In the genomic region with DNA sequence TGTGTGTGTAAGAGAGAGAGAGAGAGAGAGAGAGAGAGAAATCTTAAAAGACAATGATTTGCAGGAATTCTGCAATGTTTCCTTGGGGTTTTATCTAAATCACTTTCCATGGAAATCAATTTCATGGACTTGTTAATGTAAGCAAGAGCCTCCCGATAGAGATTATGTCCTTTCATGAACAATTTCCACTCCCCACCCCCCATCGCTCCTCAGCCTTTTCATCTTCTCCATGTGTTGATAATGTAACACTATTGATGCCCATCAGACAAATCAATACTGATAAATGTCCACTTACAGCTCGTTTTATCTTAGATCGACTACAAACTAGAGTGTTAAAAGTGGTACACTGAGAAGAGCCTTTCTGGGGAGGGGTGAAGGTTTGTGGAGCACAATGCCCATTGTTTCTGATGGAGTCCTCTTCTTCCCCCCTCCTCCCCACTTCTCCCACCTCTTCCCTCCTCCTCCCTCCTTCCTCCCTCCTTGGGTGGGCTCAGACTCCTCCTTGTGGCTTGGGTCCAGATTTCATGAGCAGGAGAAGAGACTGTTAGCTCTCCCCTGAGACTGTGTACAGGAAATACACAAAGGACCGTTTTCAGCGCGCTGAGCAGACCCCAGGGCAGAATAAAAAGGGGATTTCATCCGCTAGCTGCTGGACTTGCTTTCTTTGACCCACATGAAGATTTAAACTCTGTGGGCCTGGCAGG, we compare ENCODE assay signal across 14 mouse cellular contexts.
A peak's percentile ranks its signal among the peaks of the same experiment; 100 is the strongest.
DNase-seq lines count a peak whose midpoint lies in the region; ATAC-seq and TF ChIP-seq lines count a peak whose summit lies in the region.
"Had no signal": no experiment of that assay in that cellular context is flagged by ENCODE, and none has a peak within 500 bp of the region (broad histone marks: within the 10 kb centered on the region; RNA-seq: fewer than 3 reads in every experiment).

No protein-coding gene starts in this region.

- no peak overlapping the region for H3K4me3 ChIP-seq in intestine, embryonic 14.5 days (ENCODE audit: low read depth, low read length)
- H3K4me3 ChIP-seq in intestine, embryonic 16.5 days (ENCODE audit: low read length) = no peak overlapping the region
- H3K4me3 ChIP-seq in neural tube, embryonic 11.5 days (ENCODE audit: low read depth, low read length) = no peak overlapping the region
- no peak overlapping the region for H3K4me3 ChIP-seq in hindbrain, postnatal 0 days (ENCODE audit: low read length)
- H3K4me3 ChIP-seq in liver, embryonic 11.5 days (ENCODE audit: low read depth, low read length) = no peak overlapping the region
- H3K4me3 ChIP-seq: embryonic facial prominence, embryonic 15.5 days; liver, embryonic 15.5 days had no signal

- H3K4me1 ChIP-seq in intestine, embryonic 14.5 days (replicated peaks; ENCODE audit: control insufficient read depth, insufficient read depth, low read length) = peaks cover 36% of the 10 kb centered on the region
- peaks cover 3% of the 10 kb centered on the region for H3K4me1 ChIP-seq in intestine, embryonic 16.5 days (ENCODE audit: control insufficient read depth, insufficient read depth, low read length)
- peaks cover 5% of the 10 kb centered on the region; the same call in 1 of the 2 replicates for H3K4me1 ChIP-seq in neural tube, embryonic 11.5 days (ENCODE audit: control insufficient read depth, insufficient read depth, low read length)
- peaks cover 7% of the 10 kb centered on the region; the same call in 1 of the 2 replicates for H3K4me1 ChIP-seq in hindbrain, postnatal 0 days (ENCODE audit: insufficient read depth, low read length)
- H3K4me1 ChIP-seq in liver, embryonic 11.5 days (replicated peaks; ENCODE audit: control insufficient read depth, insufficient read depth, low read length) = no peaks in the 10 kb centered on the region
- H3K4me1 ChIP-seq: liver, embryonic 15.5 days had no signal

- H3K9ac ChIP-seq in intestine, embryonic 14.5 days (ENCODE audit: low read length) = no peak overlapping the region
- H3K9ac ChIP-seq in intestine, embryonic 16.5 days (ENCODE audit: low read depth, low read length) = no peak overlapping the region
- H3K9ac ChIP-seq in neural tube, embryonic 11.5 days (ENCODE audit: low read length) = no peak overlapping the region
- no peak overlapping the region for H3K9ac ChIP-seq in hindbrain, postnatal 0 days (replicated peaks; ENCODE audit: low read length)
- H3K9ac ChIP-seq in liver, embryonic 11.5 days (ENCODE audit: low read depth, low read length) = no peak overlapping the region
- H3K9ac ChIP-seq: embryonic facial prominence, embryonic 15.5 days; liver, embryonic 15.5 days had no signal

- WGBS in intestine, embryonic 14.5 days = 31% methylated on average over 8 of the region's 8 CpGs
- 36% methylated on average over 8 of the region's 8 CpGs for WGBS in intestine, embryonic 16.5 days
- 32% methylated on average over 8 of the region's 8 CpGs for WGBS in neural tube, embryonic 11.5 days
- 21% methylated on average over 8 of the region's 8 CpGs for WGBS in hindbrain, postnatal 0 days
- 60% methylated on average over 8 of the region's 8 CpGs for WGBS in liver, embryonic 11.5 days

- H3K9me3 ChIP-seq in intestine, embryonic 14.5 days (ENCODE audit: control insufficient read depth, low read length) = no peaks in the 10 kb centered on the region
- H3K9me3 ChIP-seq in intestine, embryonic 16.5 days (ENCODE audit: control insufficient read depth, low read length) = no peaks in the 10 kb centered on the region
- H3K9me3 ChIP-seq in neural tube, embryonic 11.5 days (ENCODE audit: control insufficient read depth, low read length) = no peaks in the 10 kb centered on the region
- no peaks in the 10 kb centered on the region for H3K9me3 ChIP-seq in hindbrain, postnatal 0 days (ENCODE audit: low read length)
- no peaks in the 10 kb centered on the region for H3K9me3 ChIP-seq in liver, embryonic 11.5 days (ENCODE audit: control insufficient read depth, low read length)
- H3K9me3 ChIP-seq: embryonic facial prominence, embryonic 15.5 days; liver, embryonic 15.5 days had no signal

- TF ChIP-seq CTCF in hindbrain, postnatal 0 days (IDR thresholded peaks at IDR 0.05; ENCODE audit: low read depth) = peak; percentile 25; the same call in 1 of the 2 replicates

- H3K4me2 ChIP-seq in intestine, embryonic 14.5 days (ENCODE audit: low read length) = no peak overlapping the region
- H3K4me2 ChIP-seq in intestine, embryonic 16.5 days (ENCODE audit: low read depth, low read length) = no peak overlapping the region
- H3K4me2 ChIP-seq in neural tube, embryonic 11.5 days (ENCODE audit: low read depth) = no peak overlapping the region
- H3K4me2 ChIP-seq in hindbrain, postnatal 0 days (ENCODE audit: low read depth, low read length) = no peak overlapping the region
- no peak overlapping the region for H3K4me2 ChIP-seq in liver, embryonic 11.5 days
- H3K4me2 ChIP-seq: embryonic facial prominence, embryonic 15.5 days; liver, embryonic 15.5 days had no signal

- no peak; the same call in 1 of the 2 replicates for ATAC-seq in intestine, embryonic 14.5 days (replicated peaks; ENCODE audit: low FRiP score, low TSS enrichment, low read depth)
- ATAC-seq in intestine, embryonic 16.5 days = no peak
- ATAC-seq in neural tube, embryonic 11.5 days (ENCODE audit: insufficient read depth, low FRiP score, low TSS enrichment) = 0 out of 2 replicates have a peak, but pooled peaks have one; percentile 27
- peak; percentile 32; the same call in 1 of the 2 replicates for ATAC-seq in hindbrain, postnatal 0 days
- ATAC-seq in liver, embryonic 11.5 days (replicated peaks; ENCODE audit: low FRiP score) = no peak

- 0 out of 2 replicates have a peak overlapping the region, but pooled peaks have one; percentile 8 for H3K27ac ChIP-seq in intestine, embryonic 14.5 days (ENCODE audit: low read depth)
- no peak overlapping the region for H3K27ac ChIP-seq in intestine, embryonic 16.5 days (ENCODE audit: low read length)
- H3K27ac ChIP-seq in neural tube, embryonic 11.5 days (ENCODE audit: low read depth, low read length) = no peak overlapping the region
- H3K27ac ChIP-seq in hindbrain, postnatal 0 days = no peak overlapping the region
- H3K27ac ChIP-seq in liver, embryonic 11.5 days (ENCODE audit: low read depth, low read length) = no peak overlapping the region
- H3K27ac ChIP-seq: embryonic facial prominence, embryonic 15.5 days; liver, embryonic 15.5 days had no signal

- H3K36me3 ChIP-seq in intestine, embryonic 14.5 days (ENCODE audit: control insufficient read depth, insufficient read depth, low read length) = no peaks in the 10 kb centered on the region
- H3K36me3 ChIP-seq in intestine, embryonic 16.5 days (ENCODE audit: control insufficient read depth, insufficient read depth, low read length) = no peaks in the 10 kb centered on the region
- no peaks in the 10 kb centered on the region for H3K36me3 ChIP-seq in neural tube, embryonic 11.5 days (ENCODE audit: control insufficient read depth, insufficient read depth, low read length)
- H3K36me3 ChIP-seq in hindbrain, postnatal 0 days (ENCODE audit: insufficient read depth, low read length) = no peaks in the 10 kb centered on the region
- no peaks in the 10 kb centered on the region for H3K36me3 ChIP-seq in liver, embryonic 11.5 days (ENCODE audit: control insufficient read depth, insufficient read depth, low read length)
- H3K36me3 ChIP-seq: embryonic facial prominence, embryonic 15.5 days; liver, embryonic 15.5 days had no signal

- no peaks in the 10 kb centered on the region for H3K27me3 ChIP-seq in intestine, embryonic 14.5 days (replicated peaks; ENCODE audit: control insufficient read depth, insufficient read depth, low read length)
- H3K27me3 ChIP-seq in intestine, embryonic 16.5 days (replicated peaks; ENCODE audit: control insufficient read depth, insufficient read depth, low read length) = no peaks in the 10 kb centered on the region
- no peaks in the 10 kb centered on the region for H3K27me3 ChIP-seq in neural tube, embryonic 11.5 days (ENCODE audit: control insufficient read depth, insufficient read depth, low read length)
- H3K27me3 ChIP-seq in hindbrain, postnatal 0 days (ENCODE audit: insufficient read depth, low read length) = no peaks in the 10 kb centered on the region
- no peaks in the 10 kb centered on the region for H3K27me3 ChIP-seq in liver, embryonic 11.5 days (replicated peaks; ENCODE audit: control insufficient read depth, insufficient read depth, low read length)
- H3K27me3 ChIP-seq: embryonic facial prominence, embryonic 15.5 days; liver, embryonic 15.5 days had no signal

- DNase-seq in intestine, embryonic 14.5 days (ENCODE audit: low spot score) = no peak
- peak; percentile 40 for DNase-seq in neural tube, embryonic 11.5 days (ENCODE audit: low spot score)
- DNase-seq in neural tube, embryonic 10.5 days (ENCODE audit: extremely low spot score, low spot score) = no peak
- peak; percentile 62 for DNase-seq in hindbrain, postnatal 0 days (ENCODE audit: low spot score)
- DNase-seq in retina, postnatal 1 day = peak; percentile 67
- DNase-seq in liver, embryonic 11.5 days (ENCODE audit: low spot score) = no peak
- no peak for DNase-seq in cerebellum, adult 8-10 months
- DNase-seq: cerebellum, adult 9-10 months; heart, adult 11 months; kidney, adult 18-20 months; right cerebral cortex, postnatal 4 days had no signal

Comparison
In these comparisons a context has a peak if more than half of its experiments do, and no peak if none do; other contexts are left out.
1. DNase-seq: peak in neural tube, embryonic 11.5 days (single experiment), hindbrain, postnatal 0 days (single experiment) and retina, postnatal 1 day (single experiment); none in intestine, embryonic 14.5 days (single experiment), neural tube, embryonic 10.5 days (single experiment), liver, embryonic 11.5 days (single experiment) and cerebellum, adult 8-10 months (single experiment).
2. ATAC-seq: peak in neural tube, embryonic 11.5 days (single experiment) and hindbrain, postnatal 0 days (single experiment); none in intestine, embryonic 14.5 days (single experiment), intestine, embryonic 16.5 days (single experiment) and liver, embryonic 11.5 days (single experiment).